Mouse (Mus musculus) yolk sac, embryonic 10.5 days (tissue): ENCODE results near the gene Gm10096.
"Not testable (repeated sequence)": the region's sequence is repeated elsewhere in the genome, so short reads cannot be mapped to it uniquely, and the experiment has no call there.

Source experiments
- DNase-seq: peaks from one replicate; pipeline ENCODE4 v3.0.0-alpha.2; 2017; ENCODE audit warnings: low spot score

Gene Gm10096

DNA sequence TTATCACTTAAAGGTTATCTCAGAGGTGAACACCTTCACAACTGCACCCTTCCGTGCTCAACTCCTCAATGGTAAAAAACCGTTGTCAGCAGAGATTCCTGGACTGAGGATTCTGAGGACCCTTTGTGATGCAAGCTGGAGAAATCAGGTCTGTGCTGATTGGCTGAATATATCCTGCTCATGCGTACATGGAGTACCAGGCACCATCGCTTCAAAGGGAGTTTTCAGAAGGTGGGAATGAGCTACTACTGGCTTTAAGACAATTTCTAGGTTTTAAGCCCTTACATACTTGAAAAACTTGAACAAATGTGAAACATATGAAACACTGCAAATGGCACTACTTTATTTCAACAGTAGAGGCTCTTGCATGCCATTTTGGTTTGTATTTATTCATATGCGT lies at the start of gene Gm10096:
Gene Gm10096 (minus strand): TSS at position 101 of the 400 bp plus-strand sequence.
- not testable (repeated sequence) for DNase-seq
